ENCODE assay signal across 12 mouse cellular contexts in the genomic region with DNA sequence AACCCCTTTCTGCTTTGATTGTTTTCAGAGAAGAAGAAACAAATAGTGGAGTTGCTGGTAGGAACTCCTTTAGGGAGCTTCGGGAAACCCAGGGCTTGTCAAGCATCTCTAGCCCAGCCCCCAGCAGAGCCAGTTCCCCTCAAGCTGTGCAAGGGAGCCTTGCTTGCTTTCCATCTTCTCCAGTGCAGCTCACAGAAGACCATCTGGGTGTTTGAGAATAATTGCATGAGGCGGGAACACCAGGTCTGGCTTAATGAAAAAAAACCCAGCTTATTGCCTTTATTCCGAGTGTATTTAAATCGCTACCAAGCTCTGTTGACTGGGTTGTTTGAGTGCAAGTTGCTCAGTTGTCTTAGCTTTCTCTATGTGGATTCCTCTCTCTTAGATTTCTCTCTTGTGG.
A peak's percentile ranks its signal among the peaks of the same experiment; 100 is the strongest.
DNase-seq lines count a peak whose midpoint lies in the region.
"Had no signal": no experiment of that assay in that cellular context is flagged by ENCODE, and none has a peak within 500 bp of the region (broad histone marks: within the 10 kb centered on the region; RNA-seq: fewer than 3 reads in every experiment).

No protein-coding gene starts in this region.

- peak; percentile 36 to 44 for DNase-seq in right cerebral cortex, postnatal 10 days (ENCODE audit: low spot score in 2 of 2)
- DNase-seq in right cerebral cortex, postnatal 25 days: no peak
- peak; percentile 16 for DNase-seq in layer of hippocampus, adult 9-10 months (ENCODE audit: low spot score)
- peak; percentile 42 to 49 for DNase-seq in layer of hippocampus, postnatal 36 days
- no peak for DNase-seq in lung, postnatal 4 days
- DNase-seq in cerebellum, postnatal 25 days: no peak
- DNase-seq: adrenal gland, postnatal 14 days; cerebellum, adult 18-20 months; cerebellum, adult 9-11 months; gastrocnemius, postnatal 10 days; heart, adult 18-20 months; heart, postnatal 10 days had no signal

Comparison
In these comparisons a context has a peak if more than half of its experiments do, and no peak if none do; other contexts are left out.
1. DNase-seq: peak in right cerebral cortex, postnatal 10 days (2 of 2), layer of hippocampus, adult 9-10 months (single experiment) and layer of hippocampus, postnatal 36 days (2 of 2); none in right cerebral cortex, postnatal 25 days (single experiment), lung, postnatal 4 days (0 of 2) and cerebellum, postnatal 25 days (0 of 2).